Mouse (Mus musculus) hindbrain, embryonic 16.5 days (tissue): Measurements from ENCODE around the gene Cnr1. TPM values are rescaled to one million over a fixed set of nuclear protein-coding genes. Genes with fewer than 3 reads are reported as not detected.

Experiments used
- ATAC-seq: fragments of 200-750 bp; cut with Nextera tagmentation; 2 replicates; pipeline ENCODE4 v1.8.0; 2017; ENCODE audit warnings: moderate TSS enrichment, moderate library complexity
- H3K27ac ChIP-seq: fragments of 300-500 bp; sonication (generic); 2 replicates; pipeline ENCODE4 v1.5.1; 2014; ENCODE audit warnings: low read depth, mild to moderate bottlenecking, control low read depth, low read length, moderate library complexity
- H3K27me3 ChIP-seq: fragments of 300-500 bp; sonication (generic); replicated peaks from 2 replicates; pipeline ENCODE4 v1.6.1; 2014; ENCODE audit warnings: low read length; ENCODE audit not compliant: control insufficient read depth, insufficient read depth
- H3K36me3 ChIP-seq: fragments of 300-500 bp; sonication (generic); 2 replicates; pipeline ENCODE4 v1.6.1; 2014; ENCODE audit warnings: mild to moderate bottlenecking, low read length, moderate library complexity, mixed read lengths; ENCODE audit not compliant: control insufficient read depth, insufficient read depth
- H3K4me1 ChIP-seq: fragments of 300-500 bp; sonication (generic); 2 replicates; pipeline ENCODE4 v1.6.1; 2014; ENCODE audit warnings: low read depth, low read length; ENCODE audit not compliant: control insufficient read depth, insufficient read depth
- H3K4me2 ChIP-seq: fragments of 300-500 bp; sonication (generic); 2 replicates; pipeline ENCODE4 v1.6.1; 2014; ENCODE audit warnings: mild to moderate bottlenecking, low read length, control low read depth, moderate library complexity
- H3K4me3 ChIP-seq: fragments of 300-500 bp; sonication (generic); 2 replicates; pipeline ENCODE4 v1.5.1; 2014; ENCODE audit warnings: mild to moderate bottlenecking, low read length, control low read depth, moderate library complexity
- H3K9ac ChIP-seq: fragments of 300-500 bp; sonication (generic); 2 replicates; pipeline ENCODE4 v1.6.1; 2014; ENCODE audit warnings: low read depth, mild to moderate bottlenecking, control low read depth, low read length, moderate library complexity
- H3K9me3 ChIP-seq: fragments of 300-500 bp; sonication (generic); 2 replicates; pipeline ENCODE4 v1.6.1; 2014; ENCODE audit warnings: mild to moderate bottlenecking, low read length, moderate library complexity; ENCODE audit not compliant: control insufficient read depth
- WGBS: fragments of 180-500 bp; shearing (Covaris S2); extraction: QIAGEN DNeasy Blood & Tissue Kit; methylation state at CpG from one replicate; pipeline ENCODE4 v1.1.7; 2014; 5-methylcytosine and 5-hydroxymethylcytosine counted together
- polyA plus RNA-seq: library from polyadenylated mRNA; unstranded; fragments of >200 nt; fragmentation: Nextera tagmentation; extraction: Ambion mirVana; gene quantifications from 2 replicates; pipeline ENCODE4 v1.2.1, GENCODE M21; 2015

Gene Cnr1
- 52.0 and 57.0 TPM in 2 replicates for polyA plus RNA-seq

- peak within 1 kb of the TSS; percentile 92 for H3K4me2 ChIP-seq
- WGBS: 0% methylated on average over 62 of the region's 77 CpGs
Observed at GRCm38 (mm10) chr4:33924234-33924888, at the start of gene Cnr1. Gene Cnr1 (plus strand): TSS chr4:33924593.

GRCm38 (mm10) chr4:33879944-33880343, 44.4 kb upstream of the Cnr1 start:
- Histone ChIP-seq H3K4me3 (no peak overlapping the region), H3K27me3 (no peaks in the 10 kb centered on the region), H3K4me2 (no peak overlapping the region), H3K9me3 (no peaks in the 10 kb centered on the region), H3K4me1 (no peaks in the 10 kb centered on the region), H3K9ac (no peak overlapping the region), H3K27ac (no peak overlapping the region), H3K36me3 (no peaks in the 10 kb centered on the region)
- no peak for ATAC-seq
- WGBS: 89% methylated on average over 3 of the region's 3 CpGs

More at GRCm38 (mm10) chr4:33924234-33924888, at the start of gene Cnr1:
- H3K27ac ChIP-seq: peak within 1 kb of the TSS; percentile 94
- peak; percentile 91 for ATAC-seq
- H3K27me3 ChIP-seq: peaks cover 2% of the 10 kb centered on the region; the same call in 1 of the 2 replicates
- peak within 1 kb of the TSS; percentile 96 for H3K9ac ChIP-seq
- no peaks in the 10 kb centered on the region for H3K9me3 ChIP-seq
- H3K36me3 ChIP-seq: no peaks in the 10 kb centered on the region
- peaks cover 11% of the 10 kb centered on the region for H3K4me1 ChIP-seq
- peak within 1 kb of the TSS; percentile 82 for H3K4me3 ChIP-seq

DNA sequence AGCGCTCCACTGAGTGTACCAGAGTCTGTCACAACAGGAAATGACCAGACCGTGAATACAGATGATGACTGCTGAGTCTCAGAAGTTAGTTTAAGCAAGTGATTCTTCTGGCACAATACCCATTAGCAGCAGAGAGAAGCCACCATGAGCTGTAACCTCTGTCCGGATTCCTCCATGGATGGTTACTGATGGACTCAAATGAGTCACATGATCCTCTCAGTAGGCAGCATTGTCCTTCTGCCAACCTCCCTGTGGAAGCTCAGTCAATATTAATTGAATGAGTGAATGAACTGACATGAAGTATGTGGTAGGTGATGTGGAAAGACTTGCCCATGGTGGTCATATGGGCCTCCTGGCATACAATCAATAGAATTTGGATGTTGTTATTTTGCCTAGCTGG, 38.4 kb upstream of the Cnr1 start:
- Histone ChIP-seq H3K4me1 (no peaks in the 10 kb centered on the region), H3K27ac (no peak overlapping the region), H3K27me3 (no peaks in the 10 kb centered on the region), H3K9me3 (no peaks in the 10 kb centered on the region), H3K4me2 (no peak overlapping the region), H3K9ac (no peak overlapping the region), H3K36me3 (no peaks in the 10 kb centered on the region), H3K4me3 (no peak overlapping the region)
- ATAC-seq: peak; percentile 92
- WGBS: 66% methylated on average over 3 of the region's 3 CpGs

- no peak overlapping the region for H3K9ac ChIP-seq
- no peak overlapping the region for H3K4me3 ChIP-seq
- H3K27ac ChIP-seq: no peak overlapping the region
- H3K27me3 ChIP-seq: no peaks in the 10 kb centered on the region
- no peaks in the 10 kb centered on the region for H3K4me1 ChIP-seq
- H3K4me2 ChIP-seq: no peak overlapping the region
- WGBS: 77% methylated on average over 2 of the region's 2 CpGs
- H3K36me3 ChIP-seq: no peaks in the 10 kb centered on the region
- H3K9me3 ChIP-seq: no peaks in the 10 kb centered on the region
- no peak for ATAC-seq
Observed at GRCm38 (mm10) chr4:33889976-33890375, 34.4 kb upstream of the Cnr1 start.

DNA sequence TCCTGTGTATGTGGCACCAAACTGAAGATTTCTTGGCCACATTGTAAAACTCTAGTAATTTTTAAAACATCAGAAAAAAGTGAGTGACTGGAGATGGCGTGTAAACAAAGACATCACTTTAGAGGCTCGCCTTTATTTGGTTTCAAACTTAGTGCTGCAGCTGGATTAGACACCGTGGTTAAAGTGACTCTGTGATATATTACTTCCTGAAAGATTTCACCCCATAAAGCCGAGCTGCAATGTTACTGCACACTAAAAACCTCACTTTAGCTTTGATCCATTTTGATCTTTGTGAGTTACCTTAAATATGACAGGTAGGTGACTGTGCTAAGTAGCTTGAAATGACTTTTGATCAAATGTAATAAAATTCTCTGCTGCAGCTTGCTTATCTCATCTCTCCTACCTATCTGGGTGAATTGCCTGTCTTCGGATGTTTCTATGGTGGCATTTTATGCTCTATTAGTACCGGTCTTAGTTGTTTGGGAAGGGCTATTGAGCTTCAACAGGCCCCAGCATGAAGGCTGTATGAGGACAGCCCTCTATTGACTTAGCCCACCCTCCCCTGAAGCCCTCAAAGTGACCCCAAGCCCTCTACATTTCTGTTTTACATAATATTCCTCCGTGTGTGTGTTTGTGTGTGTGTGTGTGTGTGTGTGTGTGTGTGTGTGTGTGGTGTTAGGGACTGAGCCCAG, 32.1 kb upstream of the Cnr1 start:
- Histone ChIP-seq H3K27ac (no peak overlapping the region), H3K9me3 (no peaks in the 10 kb centered on the region), H3K36me3 (no peaks in the 10 kb centered on the region), H3K4me1 (no peaks in the 10 kb centered on the region), H3K9ac (no peak overlapping the region), H3K4me2 (no peak overlapping the region), H3K27me3 (no peaks in the 10 kb centered on the region), H3K4me3 (no peak overlapping the region)
- no peak for ATAC-seq
- WGBS: 40% methylated on average over 7 of the region's 7 CpGs

DNA sequence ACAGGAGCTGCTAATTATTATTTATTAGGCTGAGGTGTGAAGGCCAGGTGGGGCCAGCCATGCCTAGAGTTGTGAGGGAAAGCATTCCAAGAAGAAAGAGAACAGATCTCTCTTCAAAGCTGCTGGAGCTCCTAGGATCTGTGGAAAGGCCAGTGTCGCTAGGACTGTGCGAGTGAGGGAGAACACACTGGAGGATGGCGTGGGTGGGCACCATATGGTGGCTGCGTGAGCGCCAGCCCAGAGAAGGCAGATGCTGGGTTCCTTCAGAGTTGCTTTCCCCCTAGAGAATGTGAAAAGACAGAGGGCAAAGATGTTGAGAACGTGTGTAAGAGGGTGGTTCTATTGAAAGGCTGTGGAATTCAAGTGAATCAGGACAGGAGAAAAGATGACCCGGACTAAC, 30.6 kb upstream of the Cnr1 start:
- H3K27ac ChIP-seq: no peak overlapping the region
- H3K4me3 ChIP-seq: no peak overlapping the region
- H3K4me2 ChIP-seq: no peak overlapping the region
- no peak overlapping the region for H3K9ac ChIP-seq
- H3K27me3 ChIP-seq: no peaks in the 10 kb centered on the region
- no peaks in the 10 kb centered on the region for H3K4me1 ChIP-seq
- ATAC-seq: no peak
- 68% methylated on average over 7 of the region's 7 CpGs for WGBS
- H3K36me3 ChIP-seq: no peaks in the 10 kb centered on the region
- H3K9me3 ChIP-seq: no peaks in the 10 kb centered on the region

DNA sequence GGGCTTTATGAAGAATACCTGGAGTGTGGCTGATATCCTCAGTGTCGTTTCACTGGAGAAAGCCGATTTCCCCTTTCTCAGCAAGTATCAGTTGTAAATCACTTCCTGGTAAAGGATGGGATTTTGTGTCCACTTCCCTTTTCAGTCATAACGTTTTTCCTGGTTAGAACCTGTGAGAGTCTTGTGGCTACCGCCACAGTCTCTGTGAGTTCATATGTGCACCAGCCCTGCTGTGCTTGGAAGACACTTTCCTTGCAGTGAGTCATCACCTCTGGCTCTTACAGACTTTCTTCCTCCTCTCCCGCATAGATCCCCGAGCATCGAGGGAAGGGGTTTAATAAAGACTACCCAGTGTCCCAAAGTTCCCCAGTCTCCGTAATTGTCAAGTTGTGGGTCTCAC, 29.3 kb upstream of the Cnr1 start:
- Histone ChIP-seq H3K4me3 (no peak overlapping the region), H3K36me3 (no peaks in the 10 kb centered on the region), H3K27ac (no peak overlapping the region), H3K4me1 (no peaks in the 10 kb centered on the region), H3K9ac (no peak overlapping the region), H3K9me3 (no peaks in the 10 kb centered on the region), H3K4me2 (no peak overlapping the region), H3K27me3 (no peaks in the 10 kb centered on the region)
- ATAC-seq: no peak
- 75% methylated on average over 8 of the region's 8 CpGs for WGBS

DNA sequence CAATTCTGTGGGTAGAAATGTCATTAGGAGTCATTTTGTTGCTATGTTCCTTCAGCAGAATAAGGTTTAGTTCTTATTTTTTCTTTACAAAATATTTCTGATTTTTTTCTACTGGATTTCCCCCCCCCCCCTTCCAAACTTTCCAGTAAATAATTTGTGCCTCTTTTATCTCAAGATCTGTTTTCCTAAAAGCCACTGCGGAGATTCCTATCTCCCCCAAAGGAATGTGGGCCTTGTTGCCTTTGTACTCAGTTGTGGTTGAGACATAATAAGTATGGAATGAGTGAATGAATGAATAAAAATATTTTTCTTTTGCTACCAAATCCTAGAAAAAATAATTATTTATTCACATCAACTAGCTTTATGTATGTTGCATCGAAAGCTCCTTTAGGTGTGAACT, 28.9 kb upstream of the Cnr1 start:
- no peak for ATAC-seq
- no peak overlapping the region for H3K9ac ChIP-seq
- H3K4me1 ChIP-seq: no peaks in the 10 kb centered on the region
- WGBS: 94% methylated on average over 2 of the region's 2 CpGs
- H3K4me3 ChIP-seq: no peak overlapping the region
- H3K27ac ChIP-seq: no peak overlapping the region
- H3K4me2 ChIP-seq: no peak overlapping the region
- no peaks in the 10 kb centered on the region for H3K9me3 ChIP-seq
- H3K36me3 ChIP-seq: no peaks in the 10 kb centered on the region
- no peaks in the 10 kb centered on the region for H3K27me3 ChIP-seq

GRCm38 (mm10) chr4:33901659-33902058, 22.7 kb upstream of the Cnr1 start:
- 83% methylated on average over 3 of the region's 3 CpGs for whole genome bisulfite sequencing

More at GRCm38 (mm10) chr4:33901659-33902058, 22.7 kb upstream of the Cnr1 start:
- no peak for ATAC-seq
- no peaks in the 10 kb centered on the region for H3K9me3 ChIP-seq
- no peak overlapping the region for H3K27ac ChIP-seq
- no peaks in the 10 kb centered on the region for H3K4me1 ChIP-seq
- no peak overlapping the region for H3K4me3 ChIP-seq
- H3K9ac ChIP-seq: no peak overlapping the region
- H3K4me2 ChIP-seq: no peak overlapping the region
- H3K36me3 ChIP-seq: no peaks in the 10 kb centered on the region
- no peaks in the 10 kb centered on the region for H3K27me3 ChIP-seq
